Mouse (Mus musculus) limb, embryonic 12.5 days (tissue): ENCODE data around the gene Zfp574. TPM values are rescaled to one million over a fixed set of nuclear protein-coding genes. Genes with fewer than 3 reads are reported as not detected.
"Not testable (repeated sequence)": the region's sequence is repeated elsewhere in the genome, so short reads cannot be mapped to it uniquely, and the experiment has no call there.

Experiments used
- ATAC-seq: fragments of 200-750 bp; cut with Nextera tagmentation; 2 replicates; pipeline ENCODE4 v1.8.0; 2017; ENCODE audit warnings: low read depth, moderate TSS enrichment; ENCODE audit not compliant: insufficient number of reproducible peaks, insufficient read depth, low FRiP score, low TSS enrichment
- H3K27ac ChIP-seq: fragments of 300-500 bp; sonication (generic); 2 replicates; pipeline ENCODE4 v1.5.1; 2016; ENCODE audit warnings: mild to moderate bottlenecking, moderate library complexity
- H3K27me3 ChIP-seq: fragments of 300-500 bp; sonication (generic); 2 replicates; pipeline ENCODE4 v1.6.1; 2016; ENCODE audit warnings: mild to moderate bottlenecking, moderate library complexity
- H3K36me3 ChIP-seq: fragments of 300-500 bp; sonication (generic); 2 replicates; pipeline ENCODE4 v1.6.1; 2016; ENCODE audit warnings: mild to moderate bottlenecking, moderate library complexity
- H3K4me1 ChIP-seq: fragments of 300-500 bp; sonication (generic); replicated peaks from 2 replicates; pipeline ENCODE4 v1.6.1; 2016
- H3K4me2 ChIP-seq: fragments of 300-500 bp; sonication (generic); 2 replicates; pipeline ENCODE4 v1.6.1; 2016; ENCODE audit warnings: mild to moderate bottlenecking, moderate library complexity
- H3K4me3 ChIP-seq: fragments of 300-500 bp; sonication (generic); replicated peaks from 2 replicates; pipeline ENCODE4 v1.5.1; 2016; ENCODE audit warnings: mild to moderate bottlenecking
- H3K9ac ChIP-seq: fragments of 300-500 bp; sonication (generic); replicated peaks from 2 replicates; pipeline ENCODE4 v1.6.1; 2016; ENCODE audit warnings: mild to moderate bottlenecking, moderate library complexity
- H3K9me3 ChIP-seq: fragments of 300-500 bp; sonication (generic); 2 replicates; pipeline ENCODE4 v1.6.1; 2016; ENCODE audit warnings: mild to moderate bottlenecking, moderate library complexity
- WGBS: fragments of 180-500 bp; shearing (Covaris S2); methylation state at CpG from one replicate; pipeline ENCODE4 v1.1.7; 2016; 5-methylcytosine and 5-hydroxymethylcytosine counted together
- polyA plus RNA-seq: library from polyadenylated mRNA; unstranded; fragments of >200 nt; fragmentation: Nextera tagmentation; extraction: Ambion mirVana; gene quantifications from 2 replicates; pipeline ENCODE4 v1.2.1, GENCODE M21; 2016

Gene Zfp574
- polyA plus RNA-seq = 39.5 and 40.9 TPM in 2 replicates

GRCm38 (mm10) chr7:25071979-25072715, at the start of gene Zfp574, which contains the start of gene Grik5:
Gene Zfp574, plus strand, starts transcription at chr7:25072567.
Gene Grik5, minus strand, starts transcription at chr7:25072346.
- H3K9ac ChIP-seq = peak within 1 kb of the TSS; percentile 91
- peak within 1 kb of the TSS; percentile 94 for H3K27ac ChIP-seq
- 0% methylated on average over 21 of the region's 28 CpGs for WGBS
- no peaks in the 10 kb centered on the region for H3K9me3 ChIP-seq
- peaks cover 24% of the 10 kb centered on the region for H3K36me3 ChIP-seq
- H3K27me3 ChIP-seq = no peaks in the 10 kb centered on the region
- peaks cover 40% of the 10 kb centered on the region for H3K4me1 ChIP-seq
- H3K4me3 ChIP-seq = peak within 1 kb of the TSS; percentile 77
- no peak for ATAC-seq
- H3K4me2 ChIP-seq = peak within 1 kb of the TSS; percentile 94

GRCm38 (mm10) chr7:25025855-25026439, 46.4 kb upstream of the Zfp574 start:
- Histone ChIP-seq H3K27me3 (no peaks in the 10 kb centered on the region), H3K9ac (no peak overlapping the region), H3K9me3 (no peaks in the 10 kb centered on the region), H3K27ac (no peak overlapping the region), H3K36me3 (peaks cover 72% of the 10 kb centered on the region), H3K4me2 (no peak overlapping the region), H3K4me3 (no peak overlapping the region), H3K4me1 (no peaks in the 10 kb centered on the region)
- 64% methylated on average over 10 of the region's 10 CpGs for WGBS
- ATAC-seq = no peak

GRCm38 (mm10) chr7:25026452-25026851, 45.9 kb upstream of the Zfp574 start:
- H3K4me2 ChIP-seq = no peak overlapping the region
- no peaks in the 10 kb centered on the region for H3K4me1 ChIP-seq
- H3K27ac ChIP-seq = no peak overlapping the region
- no peak overlapping the region for H3K9ac ChIP-seq
- H3K9me3 ChIP-seq = no peaks in the 10 kb centered on the region
- ATAC-seq = no peak
- no peak overlapping the region for H3K4me3 ChIP-seq
- WGBS = 56% methylated on average over 7 of the region's 7 CpGs
- H3K27me3 ChIP-seq = no peaks in the 10 kb centered on the region
- peaks cover 72% of the 10 kb centered on the region for H3K36me3 ChIP-seq

GRCm38 (mm10) chr7:25030032-25030753, 42.2 kb upstream of the Zfp574 start:
- Histone ChIP-seq H3K4me1 (no peaks in the 10 kb centered on the region), H3K27ac (no peak overlapping the region), H3K36me3 (peaks cover 71% of the 10 kb centered on the region), H3K9me3 (no peaks in the 10 kb centered on the region), H3K9ac (no peak overlapping the region), H3K4me2 (no peak overlapping the region), H3K27me3 (no peaks in the 10 kb centered on the region), H3K4me3 (no peak overlapping the region)
- WGBS = 39% methylated on average over 5 of the region's 5 CpGs
- no peak for ATAC-seq

GRCm38 (mm10) chr7:25031528-25031927, 40.8 kb upstream of the Zfp574 start:
- H3K9me3 ChIP-seq = no peaks in the 10 kb centered on the region

GRCm38 (mm10) chr7:25034796-25035195, 37.6 kb upstream of the Zfp574 start:
- no peaks in the 10 kb centered on the region for H3K4me1 ChIP-seq
- ATAC-seq = no peak
- H3K4me2 ChIP-seq = no peak overlapping the region
- H3K27ac ChIP-seq = no peak overlapping the region
- 98% methylated on average over 4 of the region's 4 CpGs for WGBS
- H3K9ac ChIP-seq = no peak overlapping the region
- H3K9me3 ChIP-seq = no peaks in the 10 kb centered on the region
- H3K4me3 ChIP-seq = no peak overlapping the region
- no peaks in the 10 kb centered on the region for H3K27me3 ChIP-seq
- H3K36me3 ChIP-seq = peaks cover 88% of the 10 kb centered on the region

More at GRCm38 (mm10) chr7:25031528-25031927, 40.8 kb upstream of the Zfp574 start:
- H3K4me2 ChIP-seq = no peak overlapping the region
- H3K9ac ChIP-seq = no peak overlapping the region
- no peak overlapping the region for H3K27ac ChIP-seq
- no peak for ATAC-seq
- H3K36me3 ChIP-seq = peaks cover 74% of the 10 kb centered on the region
- WGBS = 72% methylated on average over 3 of the region's 3 CpGs
- H3K27me3 ChIP-seq = no peaks in the 10 kb centered on the region
- H3K4me3 ChIP-seq = no peak overlapping the region
- no peaks in the 10 kb centered on the region for H3K4me1 ChIP-seq

- Histone ChIP-seq H3K4me2 (no peak overlapping the region), H3K4me1 (no peaks in the 10 kb centered on the region), H3K27ac (no peak overlapping the region), H3K9ac (no peak overlapping the region), H3K36me3 (peaks cover 94% of the 10 kb centered on the region), H3K4me3 (no peak overlapping the region), H3K27me3 (no peaks in the 10 kb centered on the region), H3K9me3 (no peaks in the 10 kb centered on the region)
- WGBS = 54% methylated on average over 7 of the region's 7 CpGs
- no peak for ATAC-seq
These were observed 36.5 kb upstream of the Zfp574 start for GRCm38 (mm10) chr7:25035916-25036315.

GRCm38 (mm10) chr7:25041921-25042320, 30.4 kb upstream of the Zfp574 start:
- H3K4me3 ChIP-seq = no peak overlapping the region
- no peak overlapping the region for H3K27ac ChIP-seq
- no peaks in the 10 kb centered on the region for H3K27me3 ChIP-seq
- no peak overlapping the region for H3K4me2 ChIP-seq
- H3K36me3 ChIP-seq = peaks cover 98% of the 10 kb centered on the region
- H3K9ac ChIP-seq = no peak overlapping the region
- no peak for ATAC-seq
- H3K4me1 ChIP-seq = no peaks in the 10 kb centered on the region
- WGBS = 86% methylated on average over 12 of the region's 12 CpGs
- no peaks in the 10 kb centered on the region for H3K9me3 ChIP-seq

GRCm38 (mm10) chr7:25044599-25044998, 27.8 kb upstream of the Zfp574 start:
- not testable (repeated sequence) for H3K4me1 ChIP-seq, ATAC-seq, H3K4me2 ChIP-seq, H3K27me3 ChIP-seq, H3K9me3 ChIP-seq, H3K4me3 ChIP-seq, H3K27ac ChIP-seq, H3K9ac ChIP-seq
- 87% methylated on average over 7 of the region's 7 CpGs for WGBS
- H3K36me3 ChIP-seq = peaks cover 99% of the 10 kb centered on the region

- no peaks in the 10 kb centered on the region for H3K4me1 ChIP-seq
- H3K9ac ChIP-seq = no peak overlapping the region
- no peak overlapping the region for H3K4me2 ChIP-seq
- H3K36me3 ChIP-seq = peaks cover 97% of the 10 kb centered on the region
- no peaks in the 10 kb centered on the region for H3K27me3 ChIP-seq
- no peak overlapping the region for H3K4me3 ChIP-seq
- no peak overlapping the region for H3K27ac ChIP-seq
- ATAC-seq = no peak
- WGBS = 87% methylated on average over 8 of the region's 8 CpGs
- H3K9me3 ChIP-seq = no peaks in the 10 kb centered on the region
These were observed 25.0 kb upstream of the Zfp574 start for GRCm38 (mm10) chr7:25047363-25047762.

GRCm38 (mm10) chr7:25049295-25049930, 23.0 kb upstream of the Zfp574 start:
- no peak overlapping the region for H3K4me2 ChIP-seq
- H3K27me3 ChIP-seq = no peaks in the 10 kb centered on the region
- H3K9ac ChIP-seq = no peak overlapping the region
- peaks cover 97% of the 10 kb centered on the region for H3K36me3 ChIP-seq
- H3K27ac ChIP-seq = no peak overlapping the region
- H3K4me1 ChIP-seq = no peaks in the 10 kb centered on the region
- H3K9me3 ChIP-seq = no peaks in the 10 kb centered on the region
- no peak for ATAC-seq
- no peak overlapping the region for H3K4me3 ChIP-seq
- 83% methylated on average over 16 of the region's 16 CpGs for WGBS
